Mouse (Mus musculus) liver, adult 2 months (tissue): ENCODE measurements around the gene Ubp1. TPM values are rescaled to one million over a fixed set of nuclear protein-coding genes. Genes with fewer than 3 reads are reported as not detected.

Experiments used
- DNase-seq: peaks from one replicate; pipeline ENCODE4 v3.0.0-alpha.2; 2011; ENCODE audit warnings: low read depth, low spot score; ENCODE audit errors: extremely low read depth
- H3K27ac ChIP-seq: fragments of 200-500 bp; replicated peaks from 2 replicates; pipeline ENCODE4 v1.5.1; 2012; ENCODE audit warnings: low read depth, mild to moderate bottlenecking, control low read depth, inconsistent platforms, low read length; ENCODE audit not compliant: insufficient read depth
- H3K27me3 ChIP-seq: fragments of 200-500 bp; 2 replicates; pipeline ENCODE4 v1.6.1; 2012; ENCODE audit warnings: mild to moderate bottlenecking, moderate library complexity, low read length, inconsistent platforms; ENCODE audit not compliant: control insufficient read depth, insufficient read depth
- H3K36me3 ChIP-seq: fragments of 200-500 bp; 2 replicates; pipeline ENCODE4 v1.6.1; 2012; ENCODE audit warnings: low read length, inconsistent platforms; ENCODE audit not compliant: control insufficient read depth, insufficient read depth
- H3K4me1 ChIP-seq: fragments of 200-500 bp; 2 replicates; pipeline ENCODE4 v1.6.1; 2011; ENCODE audit warnings: low read length; ENCODE audit not compliant: control insufficient read depth, insufficient read depth
- H3K4me3 ChIP-seq: fragments of 200-500 bp; 2 replicates; pipeline ENCODE4 v1.5.1; 2011; ENCODE audit warnings: low read depth, mild to moderate bottlenecking, control low read depth, low read length, moderate library complexity; ENCODE audit not compliant: insufficient read depth
- H3K79me2 ChIP-seq: fragments of 200-500 bp; 2 replicates; pipeline ENCODE4 v1.6.1; 2012; ENCODE audit warnings: inconsistent platforms, mild to moderate bottlenecking, low read length, moderate library complexity; ENCODE audit not compliant: control insufficient read depth, insufficient read depth
- H3K9ac ChIP-seq: fragments of 200-500 bp; 2 replicates; pipeline ENCODE4 v1.6.1; 2012; ENCODE audit warnings: low read depth, mild to moderate bottlenecking, control low read depth, inconsistent platforms, low read length
- CTCF ChIP-seq: fragments of 200-500 bp; IDR thresholded peaks from 2 replicates; pipeline ENCODE4 v1.5.1; 2011; ENCODE audit warnings: low read depth, low read length, control low read depth
- POLR2A ChIP-seq: fragments of 200-500 bp; IDR thresholded peaks from 2 replicates; pipeline ENCODE4 v1.6.1; 2011; ENCODE audit warnings: low read length, control low read depth; ENCODE audit not compliant: insufficient read depth; ENCODE audit errors: extremely low read depth
- WGBS: fragments of 180-500 bp; shearing (Covaris S2); methylation state at CpG from one replicate; pipeline ENCODE4 v1.1.7; 2018; 5-methylcytosine and 5-hydroxymethylcytosine counted together
- polyA plus RNA-seq: library from polyadenylated mRNA; depleted of rRNA; stranded (reverse); fragments of >200 nt; gene quantifications from 2 replicates; pipeline ENCODE4 v1.2.3, GENCODE M21; 2012
- total RNA-seq: library from RNA; depleted of rRNA; stranded (reverse); fragments of >200 nt; gene quantifications from 2 replicates; pipeline ENCODE4 v1.2.3, GENCODE M21; 2014

The Ubp1 gene
- total and polyA plus RNA-seq, 2 experiments, result 24.2 to 27.8 TPM

- no peak overlapping the region for H3K4me3 ChIP-seq
- no peaks in the 10 kb centered on the region for H3K79me2 ChIP-seq
- TF ChIP-seq POLR2A, result no peak
- TF ChIP-seq CTCF, result no peak
- no peak overlapping the region for H3K9ac ChIP-seq
- WGBS, result 64% methylated on average over 13 of the region's 13 CpGs
- no peaks in the 10 kb centered on the region for H3K4me1 ChIP-seq
- H3K27ac ChIP-seq, result no peak overlapping the region
- DNase-seq, result peak; percentile 30
- H3K36me3 ChIP-seq, result no peaks in the 10 kb centered on the region
- no peaks in the 10 kb centered on the region for H3K27me3 ChIP-seq
Measured at GRCm38 (mm10) chr9:113984946-113985620, 54.3 kb downstream of the Ubp1 start.

- Histone ChIP-seq H3K4me1 (peaks cover 2% of the 10 kb centered on the region), H3K79me2 (no peaks in the 10 kb centered on the region), H3K27me3 (no peaks in the 10 kb centered on the region), H3K36me3 (no peaks in the 10 kb centered on the region), H3K9ac (no peak overlapping the region), H3K27ac (no peak overlapping the region), H3K4me3 (no peak overlapping the region)
- peak; percentile 98 for TF ChIP-seq CTCF
- no peak for TF ChIP-seq POLR2A
- WGBS, result 19% methylated on average over 18 of the region's 18 CpGs
- peak; percentile 74 for DNase-seq
Measured at GRCm38 (mm10) chr9:113990547-113991248, 60.0 kb downstream of the Ubp1 start.

- 92% methylated on average over 7 of the region's 7 CpGs for WGBS
- TF ChIP-seq POLR2A, result no peak
- no peak for TF ChIP-seq CTCF
- H3K27me3 ChIP-seq, result no peaks in the 10 kb centered on the region
- peaks cover 2% of the 10 kb centered on the region for H3K4me1 ChIP-seq
- no peaks in the 10 kb centered on the region for H3K36me3 ChIP-seq
- DNase-seq, result no peak
- H3K79me2 ChIP-seq, result no peaks in the 10 kb centered on the region
- H3K9ac ChIP-seq, result no peak overlapping the region
- no peak overlapping the region for H3K27ac ChIP-seq
- H3K4me3 ChIP-seq, result no peak overlapping the region
Measured at GRCm38 (mm10) chr9:113992810-113993209, 62.1 kb downstream of the Ubp1 start.

GRCm38 (mm10) chr9:113998311-113998710, 67.6 kb downstream of the Ubp1 start:
- no peaks in the 10 kb centered on the region for H3K4me1 ChIP-seq
- 60% methylated on average over 2 of the region's 2 CpGs for WGBS

GRCm38 (mm10) chr9:114006801-114007200, 76.1 kb downstream of the Ubp1 start:
- Histone ChIP-seq H3K27me3 (no peaks in the 10 kb centered on the region), H3K4me1 (no peaks in the 10 kb centered on the region), H3K9ac (no peak overlapping the region), H3K4me3 (no peak overlapping the region), H3K79me2 (no peaks in the 10 kb centered on the region), H3K27ac (no peak overlapping the region), H3K36me3 (no peaks in the 10 kb centered on the region)
- TF ChIP-seq CTCF (peak; percentile 54), POLR2A (no peak)
- 26% methylated on average over 9 of the region's 9 CpGs for WGBS
- DNase-seq, result peak; percentile 66

More at GRCm38 (mm10) chr9:113998311-113998710, 67.6 kb downstream of the Ubp1 start:
- Histone ChIP-seq H3K36me3 (no peaks in the 10 kb centered on the region), H3K27me3 (no peaks in the 10 kb centered on the region), H3K79me2 (no peaks in the 10 kb centered on the region), H3K9ac (no peak overlapping the region), H3K4me3 (no peak overlapping the region), H3K27ac (no peak overlapping the region)
- DNase-seq, result no peak
- TF ChIP-seq POLR2A, result no peak
- TF ChIP-seq CTCF, result peak; percentile 51

GRCm38 (mm10) chr9:114007850-114008350, 77.2 kb downstream of the Ubp1 start:
- no peak for TF ChIP-seq CTCF
- 76% methylated on average over 9 of the region's 9 CpGs for WGBS
- Histone ChIP-seq H3K27ac (no peak overlapping the region), H3K4me3 (no peak overlapping the region), H3K27me3 (no peaks in the 10 kb centered on the region), H3K79me2 (no peaks in the 10 kb centered on the region), H3K36me3 (no peaks in the 10 kb centered on the region), H3K9ac (no peak overlapping the region), H3K4me1 (no peaks in the 10 kb centered on the region)
- peak; percentile 55 for DNase-seq
